Mouse (Mus musculus): ENCODE data around the gene Ptprt.

Ptprt gene

DNA sequence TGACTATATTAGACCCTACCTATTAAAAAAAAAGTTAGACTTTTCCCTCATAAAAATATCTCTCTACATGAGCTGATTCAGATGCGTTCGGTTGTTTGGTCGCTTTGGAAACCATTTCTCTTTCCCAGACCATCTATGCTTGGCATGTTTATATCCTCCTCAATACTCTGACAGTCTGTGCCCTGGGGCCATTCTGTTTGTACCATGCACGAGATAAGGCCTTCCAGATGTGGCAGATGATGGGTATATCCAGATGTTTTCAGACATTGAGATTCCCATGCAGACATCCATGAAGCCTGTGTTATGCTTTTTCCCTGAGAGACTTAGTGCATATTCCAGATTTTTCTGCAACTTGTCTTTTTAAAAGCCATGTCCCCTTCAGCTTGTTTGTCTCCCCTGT is 1052.5 kb downstream of the Ptprt start:
- H3K36me3 ChIP-seq (ENCODE audit: control insufficient read depth, insufficient read depth, low read length, poor library complexity, severe bottlenecking), result no peaks in the 10 kb centered on the region
- no peak for DNase-seq (ENCODE audit: low read depth, low spot score)

GRCm38 (mm10) chr2:161607372-161607771 is 1053.6 kb downstream of the Ptprt start:
- Histone ChIP-seq H3K36me3 (ENCODE audit: control insufficient read depth, insufficient read depth, low read length, poor library complexity, severe bottlenecking) (no peaks in the 10 kb centered on the region), H3K27me3 (ENCODE audit: control insufficient read depth, insufficient read depth, low read length, poor library complexity, severe bottlenecking) (no peaks in the 10 kb centered on the region)
- no peak for DNase-seq (ENCODE audit: low read depth, low spot score)

More for the DNA sequence above, 1052.5 kb downstream of the Ptprt start:
- H3K27me3 ChIP-seq (ENCODE audit: control insufficient read depth, insufficient read depth, low read length, poor library complexity, severe bottlenecking), result no peaks in the 10 kb centered on the region

DNA sequence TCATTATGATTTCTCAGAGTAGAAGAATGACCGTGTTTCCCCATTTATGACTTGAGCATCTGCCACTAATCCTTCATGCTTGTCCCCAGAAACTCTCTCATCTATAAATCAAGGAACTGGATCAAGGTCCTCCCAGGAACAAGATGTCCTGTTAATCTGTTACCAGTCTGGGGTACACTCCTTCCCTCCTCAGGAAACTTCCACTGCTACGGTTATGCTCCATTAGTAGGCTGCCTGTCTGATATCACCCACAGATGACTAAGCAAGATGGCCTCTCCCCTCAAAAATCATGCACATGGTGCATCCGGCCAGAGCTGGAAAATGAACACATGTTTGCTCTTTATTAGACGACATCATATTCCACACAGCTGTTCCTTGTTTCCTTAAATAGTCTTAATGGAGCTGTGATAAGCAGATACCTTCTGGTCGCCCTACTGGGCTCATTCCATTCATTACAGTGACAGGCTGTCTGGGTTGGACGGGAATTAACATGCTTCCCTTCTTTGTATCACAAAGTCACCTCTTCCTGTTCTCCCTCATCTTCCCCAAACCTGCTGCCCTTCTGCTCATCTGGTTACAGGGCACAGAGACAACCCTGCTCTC is 1060.6 kb downstream of the Ptprt start:
- Histone ChIP-seq H3K36me3 (ENCODE audit: control insufficient read depth, insufficient read depth, low read length, poor library complexity, severe bottlenecking) (no peaks in the 10 kb centered on the region), H3K27me3 (ENCODE audit: control insufficient read depth, insufficient read depth, low read length, poor library complexity, severe bottlenecking) (no peaks in the 10 kb centered on the region)
- DNase-seq (ENCODE audit: low read depth, low spot score), result no peak

- DNase-seq (ENCODE audit: low read depth, low spot score), result no peak
- Histone ChIP-seq H3K27me3 (ENCODE audit: control insufficient read depth, insufficient read depth, low read length, poor library complexity, severe bottlenecking) (no peaks in the 10 kb centered on the region; the same call in 1 of the 2 replicates), H3K36me3 (ENCODE audit: control insufficient read depth, insufficient read depth, low read length, poor library complexity, severe bottlenecking) (no peaks in the 10 kb centered on the region)
Measured at GRCm38 (mm10) chr2:161593391-161594152, 1067.4 kb downstream of the Ptprt start.

DNA sequence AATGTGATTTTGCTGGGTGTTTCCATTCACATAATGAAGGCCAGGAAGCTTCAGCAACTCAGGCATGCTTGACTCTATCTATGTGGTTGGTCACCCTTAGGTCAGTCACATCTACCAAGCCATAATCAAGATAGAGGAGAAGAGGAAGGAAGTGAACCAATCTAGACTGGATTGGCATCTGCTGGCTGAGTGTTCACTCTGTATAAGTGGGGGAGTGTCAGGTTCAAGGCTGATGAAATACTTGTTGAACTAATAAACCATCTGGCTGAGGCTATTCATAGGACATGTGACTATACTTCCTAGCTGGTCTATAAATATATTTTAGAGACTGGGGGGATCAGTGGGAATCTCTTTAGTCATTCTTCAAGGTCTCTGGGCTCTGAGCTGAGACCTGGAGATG is 1086.5 kb downstream of the Ptprt start:
- no peak for DNase-seq (ENCODE audit: low read depth, low spot score)
- Histone ChIP-seq H3K27me3 (ENCODE audit: control insufficient read depth, insufficient read depth, low read length, poor library complexity, severe bottlenecking) (no peaks in the 10 kb centered on the region), H3K36me3 (ENCODE audit: control insufficient read depth, insufficient read depth, low read length, poor library complexity, severe bottlenecking) (no peaks in the 10 kb centered on the region)

- no peaks in the 10 kb centered on the region for H3K36me3 ChIP-seq (ENCODE audit: control insufficient read depth, insufficient read depth, low read length, poor library complexity, severe bottlenecking)
- no peaks in the 10 kb centered on the region for H3K27me3 ChIP-seq (ENCODE audit: control insufficient read depth, insufficient read depth, low read length, poor library complexity, severe bottlenecking)
- no peak for DNase-seq (ENCODE audit: low read depth, low spot score)
Measured at GRCm38 (mm10) chr2:161572201-161572600, 1088.7 kb downstream of the Ptprt start.

DNA sequence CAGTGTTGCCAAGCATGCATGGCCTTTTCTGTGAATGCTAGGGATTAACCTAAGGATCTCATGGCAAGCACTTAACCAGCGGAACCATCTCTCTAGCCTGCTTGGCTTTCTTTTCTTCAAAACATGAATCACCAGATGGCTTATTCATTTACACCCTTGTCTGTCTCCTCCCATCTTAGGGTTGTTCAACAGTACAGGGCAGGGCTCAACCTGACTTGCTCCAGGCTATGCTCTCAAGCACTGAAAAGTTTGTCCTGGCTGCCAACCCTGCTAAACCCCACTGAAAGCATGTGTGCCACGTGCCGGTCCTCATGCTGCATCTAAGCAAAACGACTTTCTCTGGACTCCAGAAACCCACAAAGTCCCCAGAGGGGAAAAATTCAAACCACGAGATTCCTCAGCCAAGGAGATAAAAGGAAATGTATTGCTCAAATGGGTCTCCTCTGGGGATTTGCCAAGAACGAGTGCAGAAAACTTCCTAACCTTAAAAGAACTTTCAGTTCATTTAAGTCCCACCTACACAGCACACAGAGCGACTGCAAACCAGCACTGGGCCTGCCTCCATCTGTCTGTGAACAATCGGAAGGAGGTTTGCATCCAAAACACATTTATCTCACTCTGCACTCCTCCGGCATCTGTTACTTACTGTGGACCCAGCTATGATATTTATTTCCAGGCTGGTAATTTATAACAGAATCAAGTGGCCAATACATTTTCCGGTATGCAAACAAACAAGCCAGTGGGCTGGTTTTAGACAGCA is 1090.5 kb downstream of the Ptprt start:
- Histone ChIP-seq H3K36me3 (ENCODE audit: control insufficient read depth, insufficient read depth, low read length, poor library complexity, severe bottlenecking) (no peaks in the 10 kb centered on the region), H3K27me3 (ENCODE audit: control insufficient read depth, insufficient read depth, low read length, poor library complexity, severe bottlenecking) (no peaks in the 10 kb centered on the region)
- DNase-seq (ENCODE audit: low read depth, low spot score), result no peak

- H3K27me3 ChIP-seq (ENCODE audit: control insufficient read depth, insufficient read depth, low read length, poor library complexity, severe bottlenecking), result no peaks in the 10 kb centered on the region
- no peak for DNase-seq (ENCODE audit: low read depth, low spot score)
Measured at GRCm38 (mm10) chr2:161561502-161561901, 1099.4 kb downstream of the Ptprt start.

GRCm38 (mm10) chr2:161557874-161558273 is 1103.1 kb downstream of the Ptprt start:
- DNase-seq (ENCODE audit: low read depth, low spot score), result no peak
- Histone ChIP-seq H3K27me3 (ENCODE audit: control insufficient read depth, insufficient read depth, low read length, poor library complexity, severe bottlenecking) (no peaks in the 10 kb centered on the region), H3K36me3 (ENCODE audit: control insufficient read depth, insufficient read depth, low read length, poor library complexity, severe bottlenecking) (no peaks in the 10 kb centered on the region)

More at GRCm38 (mm10) chr2:161561502-161561901, 1099.4 kb downstream of the Ptprt start:
- H3K36me3 ChIP-seq (ENCODE audit: control insufficient read depth, insufficient read depth, low read length, poor library complexity, severe bottlenecking), result no peaks in the 10 kb centered on the region

DNA sequence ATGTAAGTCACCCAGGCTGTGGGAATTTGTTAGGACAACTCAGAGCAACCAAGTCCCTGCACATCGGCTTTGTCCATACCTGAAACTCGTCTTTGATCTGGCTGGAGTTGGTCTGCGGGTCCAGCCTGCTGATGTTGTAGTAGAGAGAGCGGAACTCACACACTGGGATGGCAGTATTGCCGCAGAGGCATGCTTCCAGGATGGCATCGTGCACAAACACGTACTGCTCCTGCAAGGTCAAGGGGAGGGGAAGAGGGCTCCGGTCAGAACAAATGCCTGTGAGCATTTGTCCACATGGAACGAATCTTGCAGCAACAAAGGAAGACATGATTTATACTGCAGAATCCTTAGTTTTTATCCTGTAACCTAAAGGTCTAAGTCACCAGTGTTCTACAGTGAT is 1107.3 kb downstream of the Ptprt start:
- DNase-seq (ENCODE audit: low read depth, low spot score), result no peak
- Histone ChIP-seq H3K27me3 (ENCODE audit: control insufficient read depth, insufficient read depth, low read length, poor library complexity, severe bottlenecking) (no peaks in the 10 kb centered on the region), H3K36me3 (ENCODE audit: control insufficient read depth, insufficient read depth, low read length, poor library complexity, severe bottlenecking) (no peaks in the 10 kb centered on the region)

GRCm38 (mm10) chr2:161552011-161552410 is 1108.9 kb downstream of the Ptprt start:
- Histone ChIP-seq H3K27me3 (ENCODE audit: control insufficient read depth, insufficient read depth, low read length, poor library complexity, severe bottlenecking) (no peaks in the 10 kb centered on the region), H3K36me3 (ENCODE audit: control insufficient read depth, insufficient read depth, low read length, poor library complexity, severe bottlenecking) (no peaks in the 10 kb centered on the region)
- DNase-seq (ENCODE audit: low read depth, low spot score), result no peak

DNA sequence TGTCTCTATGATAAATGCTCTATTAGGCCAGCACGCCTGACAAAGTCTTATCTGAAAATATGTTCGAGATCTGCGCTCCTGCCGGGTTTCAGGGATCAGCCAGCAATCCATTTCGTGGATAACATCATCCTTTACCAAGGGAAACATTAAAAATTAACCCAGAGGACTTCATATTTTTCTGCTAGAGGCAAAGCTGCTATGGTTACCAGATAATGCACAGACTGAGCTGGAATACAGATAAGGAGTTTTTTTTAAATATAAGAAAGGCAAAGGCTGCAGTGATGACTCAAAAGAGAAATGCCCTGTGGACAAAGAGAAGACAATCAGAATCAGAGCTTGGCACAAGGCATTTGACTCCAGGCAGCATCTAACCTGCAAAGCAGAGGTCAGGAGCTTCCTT is 1111.4 kb downstream of the Ptprt start:
- no peak for DNase-seq (ENCODE audit: low read depth, low spot score)
- H3K36me3 ChIP-seq (ENCODE audit: control insufficient read depth, insufficient read depth, low read length, poor library complexity, severe bottlenecking), result no peaks in the 10 kb centered on the region
- H3K27me3 ChIP-seq (ENCODE audit: control insufficient read depth, insufficient read depth, low read length, poor library complexity, severe bottlenecking), result no peaks in the 10 kb centered on the region

DNA sequence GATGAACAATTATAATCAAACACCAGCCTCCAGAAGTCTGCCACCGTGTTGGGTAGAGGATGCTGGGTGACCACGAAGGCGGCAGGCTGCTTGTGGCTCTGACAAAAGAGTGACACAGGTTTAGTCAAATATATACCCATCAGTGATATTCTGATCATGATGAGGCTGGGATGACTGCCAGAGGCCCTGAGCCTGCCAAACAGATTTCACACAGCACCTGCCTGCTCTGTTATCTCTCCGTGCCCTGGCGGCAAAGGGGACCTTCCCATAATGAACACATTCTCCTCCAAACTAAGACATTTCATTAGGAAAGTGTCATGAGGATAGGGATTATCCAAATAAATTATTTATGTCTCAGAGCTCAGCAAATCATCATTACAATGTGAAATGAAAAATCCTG is 1113.6 kb downstream of the Ptprt start:
- Histone ChIP-seq H3K27me3 (ENCODE audit: control insufficient read depth, insufficient read depth, low read length, poor library complexity, severe bottlenecking) (no peaks in the 10 kb centered on the region), H3K36me3 (ENCODE audit: control insufficient read depth, insufficient read depth, low read length, poor library complexity, severe bottlenecking) (no peaks in the 10 kb centered on the region)
- DNase-seq (ENCODE audit: low read depth, low spot score), result no peak

GRCm38 (mm10) chr2:161545406-161545805 is 1115.5 kb downstream of the Ptprt start:
- no peak for DNase-seq (ENCODE audit: low read depth, low spot score)
- Histone ChIP-seq H3K27me3 (ENCODE audit: control insufficient read depth, insufficient read depth, low read length, poor library complexity, severe bottlenecking) (no peaks in the 10 kb centered on the region), H3K36me3 (ENCODE audit: control insufficient read depth, insufficient read depth, low read length, poor library complexity, severe bottlenecking) (no peaks in the 10 kb centered on the region)

- Histone ChIP-seq H3K36me3 (ENCODE audit: control insufficient read depth, insufficient read depth, low read length, poor library complexity, severe bottlenecking) (no peaks in the 10 kb centered on the region), H3K27me3 (ENCODE audit: control insufficient read depth, insufficient read depth, low read length, poor library complexity, severe bottlenecking) (no peaks in the 10 kb centered on the region)
- no peak for DNase-seq (ENCODE audit: low read depth, low spot score)
Measured at GRCm38 (mm10) chr2:161534151-161534550, 1126.8 kb downstream of the Ptprt start.
